Mouse (Mus musculus) liver, embryonic 11.5 days (tissue): ENCODE measurements around the gene Igsf11. TPM values are rescaled to one million over a fixed set of nuclear protein-coding genes. Genes with fewer than 3 reads are reported as not detected.

Experiments used
- ATAC-seq: fragments of 200-750 bp; cut with Nextera tagmentation; replicated peaks from 2 replicates; pipeline ENCODE4 v1.8.0; 2017; ENCODE audit warnings: moderate number of reproducible peaks, mild to moderate bottlenecking, moderate TSS enrichment, moderate library complexity; ENCODE audit not compliant: low FRiP score
- DNase-seq: peaks from one replicate; pipeline ENCODE4 v3.0.0-alpha.2; 2017; ENCODE audit warnings: low spot score
- H3K27ac ChIP-seq: fragments of 300-500 bp; sonication (generic); 2 replicates; pipeline ENCODE4 v1.5.1; 2014; ENCODE audit warnings: mild to moderate bottlenecking, low read depth, low read length, control low read depth
- H3K27me3 ChIP-seq: fragments of 300-500 bp; sonication (generic); replicated peaks from 2 replicates; pipeline ENCODE4 v1.6.1; 2014; ENCODE audit warnings: low read length, mixed read lengths; ENCODE audit not compliant: control insufficient read depth, insufficient read depth
- H3K36me3 ChIP-seq: fragments of 300-500 bp; sonication (generic); 2 replicates; pipeline ENCODE4 v1.6.1; 2014; ENCODE audit warnings: mild to moderate bottlenecking, low read length, moderate library complexity, mixed read lengths; ENCODE audit not compliant: control insufficient read depth, insufficient read depth
- H3K4me1 ChIP-seq: fragments of 300-500 bp; sonication (generic); replicated peaks from 2 replicates; pipeline ENCODE4 v1.6.1; 2014; ENCODE audit warnings: low read length, mixed read lengths; ENCODE audit not compliant: control insufficient read depth, insufficient read depth
- H3K4me2 ChIP-seq: fragments of 300-500 bp; sonication (generic); 2 replicates; pipeline ENCODE4 v1.6.1; 2014; ENCODE audit warnings: mild to moderate bottlenecking, control low read depth, moderate library complexity
- H3K4me3 ChIP-seq: fragments of 300-500 bp; sonication (generic); 2 replicates; pipeline ENCODE4 v1.5.1; 2014; ENCODE audit warnings: low read depth, low read length, control low read depth
- H3K9ac ChIP-seq: fragments of 300-500 bp; sonication (generic); 2 replicates; pipeline ENCODE4 v1.6.1; 2014; ENCODE audit warnings: low read depth, low read length, control low read depth
- H3K9me3 ChIP-seq: fragments of 300-500 bp; sonication (generic); 2 replicates; pipeline ENCODE4 v1.6.1; 2016; ENCODE audit warnings: low read length, inconsistent platforms, mixed read lengths; ENCODE audit not compliant: control insufficient read depth
- WGBS: fragments of 180-500 bp; shearing (Covaris S2); extraction: QIAGEN DNeasy Blood & Tissue Kit; methylation state at CpG from one replicate; pipeline ENCODE4 v1.1.7; 2014; 5-methylcytosine and 5-hydroxymethylcytosine counted together
- polyA plus RNA-seq: library from polyadenylated mRNA; unstranded; fragments of >200 nt; fragmentation: Nextera tagmentation; extraction: Ambion mirVana; gene quantifications from 2 replicates; pipeline ENCODE4 v1.2.1, GENCODE M21; 2014

Gene Igsf11
- polyA plus RNA-seq, 1 experiment from 2014 or later = 0.23 TPM

DNA sequence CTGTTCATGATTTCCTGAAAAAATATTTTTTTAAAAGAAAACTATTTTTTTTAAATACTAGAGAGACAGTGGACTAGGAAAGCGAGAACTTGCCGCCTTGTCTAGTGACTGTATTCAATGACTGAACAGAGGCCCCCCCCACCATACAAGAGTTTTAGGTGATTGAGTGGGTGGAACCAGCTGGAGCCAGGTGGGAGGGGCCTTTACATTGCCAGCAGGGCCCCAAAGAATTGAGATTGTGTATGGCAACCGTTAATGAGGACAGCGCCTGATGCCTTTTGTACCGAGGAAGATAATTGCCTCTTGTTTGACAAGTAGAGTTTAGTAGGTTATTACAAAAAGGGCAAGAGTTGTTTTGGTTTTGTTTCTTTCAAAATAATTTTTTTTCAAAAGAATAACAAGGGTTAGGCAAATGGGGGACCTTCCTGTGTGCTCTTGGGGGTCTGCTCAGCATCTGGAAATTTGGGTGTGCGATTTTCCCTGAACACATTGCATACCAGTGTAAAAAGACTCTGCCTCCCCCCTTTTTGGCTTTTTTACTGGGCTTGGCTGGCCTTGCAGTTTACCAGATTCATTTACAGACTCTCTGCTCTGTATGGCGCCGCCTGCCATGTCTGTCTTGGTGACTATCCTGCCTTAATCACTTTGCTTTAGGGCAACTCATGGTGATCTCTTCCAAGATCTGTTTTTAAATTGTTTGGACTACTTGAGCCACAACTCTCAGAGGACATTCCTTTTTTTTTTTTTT, 133.7 kb downstream of the Igsf11 start:
- H3K9ac ChIP-seq = no peak overlapping the region
- H3K27ac ChIP-seq = no peak overlapping the region
- H3K4me3 ChIP-seq = no peak overlapping the region
- no peaks in the 10 kb centered on the region for H3K4me1 ChIP-seq
- DNase-seq (no peak), ATAC-seq (no peak)
- 78% methylated on average over 8 of the region's 8 CpGs for WGBS
- no peaks in the 10 kb centered on the region for H3K36me3 ChIP-seq
- H3K27me3 ChIP-seq = no peaks in the 10 kb centered on the region
- no peaks in the 10 kb centered on the region for H3K9me3 ChIP-seq
- H3K4me2 ChIP-seq = no peak overlapping the region

DNA sequence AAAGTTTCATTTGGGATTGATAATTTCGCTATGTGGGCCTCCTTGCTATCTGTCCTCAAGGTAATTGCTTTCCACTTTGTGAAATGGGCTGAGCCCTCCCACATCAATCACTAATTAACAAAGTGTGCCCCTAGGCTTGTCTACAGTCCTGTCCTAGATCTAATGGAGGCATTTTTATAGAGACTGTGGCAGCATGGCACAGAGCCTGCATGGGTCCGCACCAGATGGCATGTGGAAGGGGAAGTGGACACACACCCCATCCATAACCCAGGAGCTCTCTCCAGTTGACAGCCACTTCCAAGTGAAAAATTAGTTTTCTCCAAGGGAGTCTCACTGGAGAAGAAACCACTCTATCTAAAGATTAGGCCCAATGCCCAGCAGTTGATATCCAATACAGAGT, 138.9 kb downstream of the Igsf11 start:
- whole genome bisulfite sequencing = 61% methylated on average over 2 of the region's 2 CpGs
- H3K36me3 ChIP-seq = no peaks in the 10 kb centered on the region

DNA sequence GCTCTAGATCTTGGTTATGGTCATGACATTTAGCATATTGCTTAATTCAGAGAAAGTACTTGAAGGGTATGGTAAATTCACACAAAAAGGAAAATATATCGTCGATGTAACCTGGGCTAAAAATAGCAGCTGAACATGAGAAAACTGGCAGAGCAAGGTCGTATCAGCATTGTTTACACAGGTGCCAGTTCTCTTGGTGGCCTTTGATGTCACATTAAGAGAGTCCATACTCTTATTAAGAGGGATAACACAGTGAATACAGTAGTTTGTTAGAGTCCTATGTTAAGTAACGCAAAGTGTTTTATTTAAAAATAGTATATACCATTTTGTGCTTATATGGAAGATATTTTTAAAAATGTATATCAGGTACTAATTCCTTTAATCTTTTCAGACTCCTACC, 144.8 kb downstream of the Igsf11 start:
- 67% methylated on average over 4 of the region's 4 CpGs for WGBS
- Histone ChIP-seq H3K9ac (no peak overlapping the region), H3K9me3 (no peaks in the 10 kb centered on the region), H3K27me3 (no peaks in the 10 kb centered on the region), H3K4me2 (no peak overlapping the region), H3K27ac (no peak overlapping the region), H3K4me3 (no peak overlapping the region), H3K4me1 (no peaks in the 10 kb centered on the region), H3K36me3 (no peaks in the 10 kb centered on the region)
- ATAC-seq (no peak), DNase-seq (no peak)

More for the DNA sequence above, 138.9 kb downstream of the Igsf11 start:
- H3K27ac ChIP-seq = no peak overlapping the region
- no peak overlapping the region for H3K9ac ChIP-seq
- no peak overlapping the region for H3K4me2 ChIP-seq
- no peaks in the 10 kb centered on the region for H3K9me3 ChIP-seq
- H3K4me3 ChIP-seq = no peak overlapping the region
- DNase-seq = no peak
- ATAC-seq = no peak
- no peaks in the 10 kb centered on the region for H3K4me1 ChIP-seq
- no peaks in the 10 kb centered on the region for H3K27me3 ChIP-seq

DNA sequence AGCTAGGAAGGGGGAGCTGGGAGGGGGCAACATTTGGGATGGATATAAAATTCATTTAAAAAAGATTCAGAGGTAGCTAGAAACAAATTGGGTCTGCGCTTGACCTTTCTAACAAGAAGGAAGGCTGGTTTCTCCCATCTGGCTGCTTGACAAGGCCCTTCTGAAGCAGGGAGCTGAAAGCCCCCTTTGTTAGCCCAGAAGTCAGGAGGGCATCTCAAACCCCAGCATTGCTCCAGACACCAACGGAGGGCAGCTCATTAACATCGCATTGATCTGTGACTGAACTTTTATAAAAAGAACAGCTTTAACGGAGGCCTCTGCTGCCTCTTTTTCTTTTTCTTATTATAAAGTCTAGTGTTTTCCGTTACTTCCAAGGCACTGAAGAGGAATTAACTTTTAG, 151.9 kb downstream of the Igsf11 start:
- H3K27me3 ChIP-seq = no peaks in the 10 kb centered on the region; the same call in 1 of the 2 replicates
- ATAC-seq (no peak), DNase-seq (no peak)
- 75% methylated on average over 5 of the region's 5 CpGs for WGBS
- H3K4me2 ChIP-seq = no peak overlapping the region
- no peaks in the 10 kb centered on the region for H3K9me3 ChIP-seq
- no peaks in the 10 kb centered on the region for H3K4me1 ChIP-seq
- H3K27ac ChIP-seq = no peak overlapping the region
- H3K36me3 ChIP-seq = no peaks in the 10 kb centered on the region
- H3K4me3 ChIP-seq = no peak overlapping the region
- H3K9ac ChIP-seq = no peak overlapping the region

DNA sequence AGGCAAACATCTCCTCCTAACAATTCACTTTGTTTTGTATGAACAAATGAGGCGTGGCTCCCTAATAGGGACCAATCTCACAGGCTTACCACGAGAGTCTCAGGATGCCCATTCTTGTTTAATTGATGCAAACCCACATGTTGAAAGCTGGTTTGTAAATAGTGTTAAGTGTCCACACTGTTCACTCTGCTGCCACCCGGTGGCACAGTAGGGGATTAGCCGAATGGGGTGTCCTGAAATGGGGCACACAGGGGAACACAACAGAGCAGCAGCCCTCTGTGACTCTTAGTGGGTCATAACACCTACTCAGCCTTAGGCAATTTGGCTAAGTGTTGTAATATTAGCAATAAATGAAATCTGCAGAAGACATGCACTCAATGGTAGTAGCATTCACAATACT, 156.4 kb downstream of the Igsf11 start:
- Histone ChIP-seq H3K9me3 (no peaks in the 10 kb centered on the region), H3K36me3 (no peaks in the 10 kb centered on the region), H3K4me2 (no peak overlapping the region), H3K4me1 (no peaks in the 10 kb centered on the region), H3K4me3 (no peak overlapping the region), H3K27ac (no peak overlapping the region), H3K27me3 (no peaks in the 10 kb centered on the region; the same call in 1 of the 2 replicates), H3K9ac (no peak overlapping the region)
- 8% methylated on average over 4 of the region's 4 CpGs for WGBS
- ATAC-seq = no peak
- DNase-seq = no peak

DNA sequence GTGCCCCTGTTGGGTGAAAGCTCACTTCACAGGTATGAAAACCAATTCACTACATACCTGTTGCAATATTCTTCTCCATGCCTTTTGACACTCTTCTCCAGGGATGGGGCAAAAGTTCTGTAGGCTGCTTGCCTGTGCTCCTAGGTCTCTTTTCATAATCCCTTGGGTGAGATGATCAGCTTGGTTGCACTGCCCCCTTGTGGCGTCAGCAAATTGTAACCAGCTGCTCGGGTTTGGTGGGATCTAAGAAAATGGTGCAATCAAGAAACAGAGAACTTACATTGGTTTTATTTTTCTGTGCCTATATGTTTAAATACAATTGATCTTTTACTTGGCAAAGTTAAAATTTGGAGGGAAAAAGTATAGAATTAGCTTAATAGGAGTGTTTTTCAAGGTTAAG, 160.5 kb downstream of the Igsf11 start:
- no peak overlapping the region for H3K9ac ChIP-seq
- no peaks in the 10 kb centered on the region for H3K9me3 ChIP-seq
- no peak for ATAC-seq
- no peaks in the 10 kb centered on the region for H3K36me3 ChIP-seq
- H3K4me1 ChIP-seq = no peaks in the 10 kb centered on the region
- DNase-seq = peak; percentile 63
- H3K27ac ChIP-seq = no peak overlapping the region
- no peaks in the 10 kb centered on the region for H3K27me3 ChIP-seq
- WGBS = 0% methylated on average over 2 of the region's 2 CpGs
- H3K4me2 ChIP-seq = no peak overlapping the region
- no peak overlapping the region for H3K4me3 ChIP-seq

DNA sequence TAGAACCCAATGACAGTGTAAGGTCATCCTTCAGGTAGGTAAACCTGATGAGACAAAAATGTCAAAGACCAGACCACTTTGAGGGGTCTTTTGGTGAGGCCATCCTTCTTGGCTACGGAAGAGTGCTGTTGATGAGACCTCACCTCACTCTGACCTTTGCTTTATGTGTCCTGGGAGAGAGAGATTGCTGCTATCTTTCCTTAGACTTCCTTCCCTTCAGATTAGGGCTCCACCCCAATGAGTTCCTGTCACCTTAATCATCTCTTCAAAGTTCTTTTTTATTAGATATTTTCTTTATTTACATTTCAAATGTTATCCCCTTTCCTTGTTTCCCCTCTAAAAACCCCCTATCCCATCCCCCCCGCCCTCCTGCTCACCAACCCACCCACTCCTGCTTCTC, 161.3 kb downstream of the Igsf11 start:
- Histone ChIP-seq H3K27ac (no peak overlapping the region), H3K27me3 (no peaks in the 10 kb centered on the region), H3K9ac (no peak overlapping the region), H3K36me3 (no peaks in the 10 kb centered on the region), H3K4me2 (no peak overlapping the region), H3K4me1 (no peaks in the 10 kb centered on the region), H3K4me3 (no peak overlapping the region), H3K9me3 (no peaks in the 10 kb centered on the region)
- ATAC-seq (no peak), DNase-seq (no peak)
- WGBS = 52% methylated on average over 2 of the region's 2 CpGs

DNA sequence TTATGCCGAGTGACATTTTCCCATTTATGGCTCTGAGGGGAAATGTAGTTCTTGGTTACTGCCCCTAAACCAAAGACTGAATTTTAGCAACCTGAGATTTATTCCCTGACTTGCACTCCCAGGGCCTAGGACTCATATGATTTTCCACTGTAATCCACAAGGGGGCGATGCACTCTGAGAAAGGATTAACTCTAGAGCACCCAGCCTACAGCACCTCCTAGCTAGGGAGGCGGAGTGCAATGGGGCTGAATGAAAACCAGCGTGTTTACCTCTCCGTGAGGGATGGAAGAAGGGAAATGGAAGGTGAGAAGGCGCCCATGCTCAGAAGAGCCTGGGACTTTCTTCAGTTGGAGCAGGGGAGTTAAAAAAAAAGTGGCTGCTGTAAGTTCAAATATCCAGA, 163.6 kb downstream of the Igsf11 start:
- Histone ChIP-seq H3K27ac (no peak overlapping the region), H3K27me3 (no peaks in the 10 kb centered on the region), H3K4me3 (no peak overlapping the region), H3K4me1 (no peaks in the 10 kb centered on the region), H3K4me2 (no peak overlapping the region), H3K9me3 (no peaks in the 10 kb centered on the region), H3K36me3 (no peaks in the 10 kb centered on the region), H3K9ac (no peak overlapping the region)
- no peak for DNase-seq
- WGBS = 18% methylated on average over 6 of the region's 6 CpGs
- ATAC-seq = 0 out of 2 replicates have a peak, but pooled peaks have one; percentile 29

DNA sequence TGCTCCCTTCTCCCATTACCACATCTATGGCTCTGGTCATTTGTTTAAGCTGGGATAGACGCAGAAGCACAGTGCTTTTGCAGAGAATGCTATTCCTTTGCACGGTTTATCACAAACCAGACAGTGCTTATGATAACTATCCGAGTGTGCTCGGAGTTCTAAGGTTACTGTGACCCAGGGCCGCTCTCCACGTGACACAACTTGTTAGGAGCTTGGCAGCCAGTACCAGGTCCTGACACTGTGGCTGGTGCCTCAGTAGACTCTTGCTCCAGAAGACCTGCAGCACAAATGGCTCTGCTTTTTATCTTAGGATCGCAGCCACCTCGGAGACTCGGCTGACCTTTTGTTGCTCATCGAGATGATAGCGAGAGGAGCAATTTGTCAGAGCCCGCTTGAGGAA, 164.5 kb downstream of the Igsf11 start:
- no peak overlapping the region for H3K27ac ChIP-seq
- H3K4me3 ChIP-seq = no peak overlapping the region
- no peaks in the 10 kb centered on the region for H3K4me1 ChIP-seq
- 31% methylated on average over 12 of the region's 12 CpGs for WGBS
- no peaks in the 10 kb centered on the region for H3K9me3 ChIP-seq
- ATAC-seq (no peak), DNase-seq (no peak)
- no peaks in the 10 kb centered on the region for H3K36me3 ChIP-seq
- H3K27me3 ChIP-seq = no peaks in the 10 kb centered on the region
- no peak overlapping the region for H3K9ac ChIP-seq
- H3K4me2 ChIP-seq = no peak overlapping the region
